Mouse (Mus musculus): ENCODE data around the gene Cyb5d1. TPM values are rescaled to one million over a fixed set of nuclear protein-coding genes. Genes with fewer than 3 reads are reported as not detected.

Gene Cyb5d1
- total RNA-seq, 2 experiments from 2014 or later, result 26.5 to 26.9 TPM

DNA sequence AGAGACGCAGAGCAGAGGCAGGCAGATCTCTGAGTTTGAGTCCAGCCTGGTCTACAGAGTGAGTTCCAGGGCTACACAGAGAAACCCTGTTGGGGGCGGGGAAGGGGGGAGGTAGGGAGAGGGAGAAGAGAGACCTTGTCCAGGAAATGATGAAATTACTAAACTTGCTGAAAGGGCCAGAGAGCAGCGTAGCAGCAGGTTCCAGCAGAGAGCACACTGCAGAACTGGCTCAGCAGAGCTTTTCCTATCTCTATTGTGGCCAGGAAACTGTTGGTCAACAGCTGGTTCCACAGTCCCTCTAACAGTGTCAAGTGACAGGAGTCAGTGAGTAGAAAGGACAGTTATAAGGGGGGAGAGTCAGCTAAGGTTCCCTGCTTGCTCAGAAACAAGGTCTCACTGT, 15.8 kb downstream of the Cyb5d1 start:
- DNase-seq, result no peak

DNA sequence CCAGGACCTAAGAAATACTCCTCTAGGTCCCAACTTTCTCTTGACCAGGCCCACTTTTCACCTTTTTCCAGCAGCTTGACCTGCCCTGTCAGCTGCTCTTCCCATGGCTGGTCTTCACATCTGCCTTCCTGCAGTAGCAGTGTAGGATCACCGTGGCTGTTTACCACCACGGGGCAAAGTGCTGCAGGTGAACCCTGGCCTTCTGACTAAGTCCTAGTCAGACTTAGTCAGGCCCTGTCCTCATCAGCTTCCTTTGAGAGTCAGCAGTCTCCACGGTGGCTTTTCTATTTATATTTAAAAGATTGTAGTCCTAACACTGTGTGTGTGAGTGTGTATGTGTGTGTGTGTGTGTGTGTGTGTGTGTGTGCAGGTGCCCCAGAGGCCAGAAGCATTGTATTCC, 17.7 kb downstream of the Cyb5d1 start:
- DNase-seq, result no peak

DNA sequence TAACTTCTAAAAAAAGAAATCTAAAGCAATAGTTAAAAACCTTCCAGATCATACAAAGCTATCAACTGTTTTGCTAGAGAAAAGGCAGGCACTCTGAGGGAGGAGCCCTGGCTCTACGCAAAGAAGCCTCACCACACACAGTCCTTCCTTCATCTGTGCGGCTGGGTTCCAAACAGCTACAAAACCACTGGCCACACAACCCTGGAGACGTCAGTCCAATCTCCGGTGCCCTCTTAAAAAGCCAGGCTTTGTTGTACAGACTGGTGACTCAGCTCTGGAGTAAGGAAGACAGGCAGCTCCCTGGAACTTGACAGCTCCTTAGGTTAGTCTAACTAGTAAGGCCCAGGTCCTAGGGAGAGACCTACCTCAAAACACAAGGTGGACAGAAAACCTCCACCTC, 19.8 kb downstream of the Cyb5d1 start:
- no peak for DNase-seq

DNA sequence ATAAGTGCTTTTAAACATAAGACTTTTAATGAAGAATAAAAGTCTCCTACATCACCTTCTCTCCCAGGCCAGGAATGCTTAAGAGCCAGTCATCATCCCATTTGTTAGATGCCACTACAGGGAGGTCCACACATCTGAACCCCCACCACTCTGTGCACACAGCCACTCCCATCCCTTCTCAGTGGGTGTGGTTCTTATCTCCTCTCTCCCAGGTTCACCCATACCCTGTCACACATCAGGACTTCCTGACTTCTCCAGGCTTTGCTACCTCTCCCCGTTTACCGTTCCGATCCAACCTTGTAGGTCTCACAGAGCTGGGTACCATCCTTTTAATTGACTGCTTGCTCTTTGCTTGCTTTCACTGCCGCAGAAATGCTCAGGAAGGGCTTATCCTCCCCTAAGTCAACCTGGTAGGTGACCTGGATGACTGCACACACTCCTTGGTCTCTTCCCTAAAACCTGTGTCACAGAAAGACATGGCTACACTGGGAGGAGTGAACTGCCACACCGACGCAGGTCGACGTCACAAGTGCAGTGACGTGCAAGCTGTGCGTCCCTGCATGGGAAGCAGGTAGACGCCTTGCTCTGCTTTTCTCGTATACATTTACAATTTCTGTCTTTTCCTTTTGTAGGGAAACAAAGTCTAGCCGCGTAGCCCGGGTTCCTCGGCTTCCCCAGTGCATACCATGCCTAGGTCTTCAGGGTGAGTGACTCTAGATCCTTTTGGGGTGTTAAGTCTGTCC, 22.0 kb downstream of the Cyb5d1 start:
- DNase-seq, result no peak

DNA sequence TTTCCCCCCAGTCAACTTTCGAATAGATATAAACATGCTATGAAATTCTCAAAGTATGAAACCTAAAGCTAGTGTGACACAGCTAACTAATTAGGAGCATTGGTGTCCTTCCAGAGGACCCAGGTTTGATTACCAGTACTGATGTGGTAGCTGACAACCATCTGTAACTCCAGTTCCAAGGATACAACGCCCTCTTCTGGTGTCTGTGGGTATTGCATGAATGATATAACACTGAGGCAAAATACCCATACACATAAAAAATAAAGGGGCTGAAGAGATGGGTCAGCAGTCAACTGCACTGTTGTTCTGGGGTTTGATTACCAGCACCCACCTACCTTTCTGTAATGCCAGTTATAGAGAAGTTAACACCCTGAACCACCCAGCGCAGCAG, 22.7 kb downstream of the Cyb5d1 start:
- DNase-seq, result no peak

DNA sequence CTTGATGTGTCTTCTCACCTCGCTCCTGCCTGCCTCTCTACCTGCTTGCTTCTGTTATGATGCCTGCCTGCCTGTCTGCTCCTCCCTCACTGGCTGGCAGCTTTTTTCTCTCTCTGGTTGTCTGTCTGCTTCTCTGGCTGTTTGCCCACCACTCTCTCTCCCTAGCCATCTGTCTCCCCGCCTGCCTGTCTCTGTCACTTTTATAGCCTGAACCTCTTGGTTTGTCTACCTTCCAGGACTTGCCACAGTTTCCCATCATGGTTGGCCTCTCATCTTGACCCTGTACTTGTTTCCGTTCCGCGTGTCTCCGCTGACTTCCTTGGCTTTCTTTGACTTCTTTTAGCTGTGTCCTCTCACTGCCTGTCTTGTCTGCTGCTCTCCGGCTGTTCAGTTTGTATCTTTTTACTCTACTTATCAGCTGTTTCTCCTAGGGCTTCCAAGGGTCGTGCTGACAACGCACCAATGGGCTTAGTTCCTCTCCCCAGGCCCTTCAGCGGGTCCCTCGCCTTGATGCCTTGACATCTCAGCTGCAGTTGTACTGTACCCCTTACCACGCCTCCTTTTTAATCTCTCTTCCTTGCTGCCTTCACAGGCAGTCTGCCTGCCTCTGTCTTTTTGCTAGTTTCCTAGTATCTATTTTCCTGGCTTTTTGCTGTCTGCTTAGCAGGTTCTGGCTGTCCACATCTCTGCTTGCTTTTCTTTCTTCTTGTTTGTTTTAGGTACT, 23.2 kb downstream of the Cyb5d1 start:
- DNase-seq, result no peak

DNA sequence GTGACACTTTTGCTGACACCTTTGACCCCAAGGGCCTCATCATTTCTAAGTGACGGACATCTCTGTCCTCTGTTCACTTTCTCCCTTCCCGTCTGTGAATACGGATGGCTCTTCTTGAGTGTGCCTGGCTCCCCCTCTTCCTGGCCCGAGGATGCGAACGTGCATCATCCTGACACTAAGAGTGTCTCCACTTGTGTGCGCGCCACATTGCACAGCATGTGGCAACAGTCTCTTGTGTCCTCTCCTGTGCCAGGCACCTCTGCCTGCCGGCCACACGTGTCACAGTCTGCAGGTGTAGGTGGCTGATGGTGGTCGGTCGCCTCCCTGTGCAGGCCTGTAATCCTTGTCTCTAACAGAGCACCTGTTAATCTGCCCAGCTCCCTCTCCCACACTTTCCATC, 23.8 kb downstream of the Cyb5d1 start:
- no peak for DNase-seq

DNA sequence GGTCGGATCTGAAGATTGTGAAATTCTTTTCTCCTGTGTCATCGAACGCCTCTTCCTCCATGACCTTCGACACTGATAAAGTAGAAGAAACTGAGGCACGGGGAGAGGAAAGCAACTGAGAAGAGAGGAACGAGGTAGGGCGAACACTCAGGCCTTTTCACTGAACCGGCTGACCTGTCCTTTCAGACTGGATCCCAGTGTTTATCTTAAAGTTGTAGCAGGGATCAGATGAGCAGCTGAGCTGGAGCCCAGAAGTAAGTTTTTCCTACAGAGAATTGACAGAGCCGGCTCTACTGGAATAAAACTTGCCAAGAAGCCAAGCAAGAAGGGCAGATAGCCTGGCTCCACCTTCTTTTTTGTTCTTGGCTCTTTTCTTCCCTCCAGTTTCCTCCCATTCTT, 24.6 kb downstream of the Cyb5d1 start:
- no peak for DNase-seq

DNA sequence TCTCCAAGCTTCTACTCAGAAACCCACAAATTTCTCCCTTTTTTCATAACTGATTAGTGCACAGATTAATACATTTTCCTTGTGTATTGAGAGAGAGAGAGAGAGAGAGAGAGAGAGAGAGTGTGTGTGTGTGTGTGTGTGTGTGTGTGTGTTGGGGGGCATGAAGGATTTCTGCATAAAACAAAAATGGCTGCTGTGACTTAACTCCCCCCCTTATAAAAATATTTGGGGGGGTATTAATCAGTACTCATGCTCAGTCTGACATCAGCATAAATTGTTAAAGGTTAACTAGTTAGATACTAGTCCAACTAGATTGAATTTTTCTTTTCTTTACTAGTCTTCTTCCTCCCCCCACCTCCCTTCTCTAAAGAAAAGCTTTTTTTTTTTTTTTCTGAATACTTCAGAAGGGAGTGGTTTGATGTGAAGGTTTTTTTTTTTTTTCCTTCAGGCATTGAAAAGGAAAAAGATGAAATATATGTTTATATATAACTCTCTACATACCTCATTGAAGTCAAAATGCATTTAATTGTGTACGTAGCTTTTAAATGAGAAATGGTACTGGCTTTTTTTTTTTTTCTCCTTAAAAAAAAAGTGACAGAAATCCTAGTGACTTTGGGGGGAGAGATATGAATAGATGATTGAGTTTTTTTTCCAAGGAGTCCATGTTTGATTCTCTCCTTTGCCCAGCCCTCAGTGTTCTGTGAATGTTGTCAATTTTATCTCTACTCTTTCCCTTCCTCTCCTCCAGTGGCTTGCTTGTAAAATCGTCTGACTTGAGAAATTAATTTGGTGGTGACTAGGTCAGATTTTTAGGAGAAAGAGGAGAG, 25.2 kb downstream of the Cyb5d1 start:
- DNase-seq, result no peak

DNA sequence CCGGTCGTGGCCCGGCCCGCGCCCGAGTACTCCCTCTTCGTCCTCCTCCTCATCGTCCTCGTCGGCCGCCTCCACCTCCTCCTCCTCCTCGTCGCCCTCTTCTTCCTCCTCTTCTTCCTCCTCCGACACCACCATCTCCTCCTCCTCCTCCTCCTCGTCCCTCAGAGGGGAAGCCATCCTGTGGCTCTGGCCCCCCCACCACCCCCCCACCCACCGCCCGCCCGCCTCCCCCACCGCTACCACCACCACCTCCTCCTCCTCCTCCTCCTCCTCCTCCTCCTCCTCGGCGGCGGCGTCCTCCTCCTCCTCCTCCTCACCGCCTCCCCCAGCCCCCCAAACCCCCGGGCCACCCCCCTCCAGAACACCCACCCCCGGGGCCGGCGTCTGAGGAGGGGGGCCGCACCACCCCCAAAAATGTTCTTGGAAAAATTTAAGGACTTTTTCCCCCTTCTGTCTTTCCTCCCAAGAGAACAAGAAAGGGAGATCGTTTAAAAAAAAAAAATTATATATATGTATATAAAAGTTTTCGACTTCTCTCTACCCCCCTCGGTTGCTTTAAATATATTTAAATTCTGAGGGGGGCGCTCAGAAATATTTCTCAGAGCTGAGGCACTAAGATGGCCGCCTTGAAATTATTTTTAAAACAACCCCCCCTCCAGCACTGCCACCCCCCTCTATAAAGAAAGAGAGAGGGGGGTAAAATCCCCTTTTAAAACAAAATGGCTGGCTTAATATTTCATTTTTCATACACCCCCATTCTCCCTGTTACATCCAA, 26.0 kb downstream of the Cyb5d1 start, which contains the start of gene Chd3:
TSS of gene Chd3 (minus strand) at position 192 of the 775 bp plus-strand sequence.
- no peak for DNase-seq

DNA sequence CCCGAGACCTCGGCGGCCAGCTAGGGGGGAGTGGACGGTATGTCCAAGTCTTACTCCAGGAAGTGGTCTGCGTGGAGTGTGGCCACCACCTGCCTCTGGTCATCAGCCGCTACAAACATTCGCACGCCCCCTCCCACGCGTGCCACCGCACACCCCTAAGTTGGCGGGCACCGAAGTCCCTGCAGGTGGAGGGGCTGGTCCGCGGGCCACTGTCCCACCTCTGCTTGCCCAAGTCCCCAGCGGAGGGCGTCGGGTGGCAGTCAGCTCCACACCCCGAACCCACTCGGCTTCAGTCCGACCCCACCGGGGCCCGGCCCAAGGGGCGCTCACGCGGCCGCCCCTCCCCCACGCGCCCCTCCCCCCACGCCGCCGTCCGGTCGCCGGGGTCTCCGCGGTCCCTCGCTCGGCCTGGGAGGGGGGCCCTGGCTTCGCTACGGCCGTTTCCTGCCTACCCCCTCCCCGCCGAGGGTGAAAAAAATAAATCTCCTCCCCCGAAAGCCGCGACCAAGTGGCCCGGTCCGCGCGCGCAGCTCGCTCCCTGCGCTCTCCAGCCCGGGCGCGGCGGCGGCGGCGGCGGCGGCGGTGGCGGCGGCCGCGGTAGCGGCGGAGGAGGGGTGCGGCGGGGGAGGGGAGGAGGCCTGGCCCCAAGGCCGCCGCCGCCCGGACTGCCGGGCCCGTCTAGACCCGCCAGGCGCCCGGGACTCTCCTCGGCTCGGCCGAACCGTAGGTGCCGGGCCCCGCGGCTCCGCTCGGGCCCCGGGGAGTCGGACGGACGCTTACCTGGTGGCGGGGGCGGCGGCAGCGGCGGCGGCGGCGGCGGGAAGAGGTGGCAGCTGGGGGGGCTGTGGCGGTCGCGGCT, 26.8 kb downstream of the Cyb5d1 start:
- DNase-seq, result peak; percentile 46

DNA sequence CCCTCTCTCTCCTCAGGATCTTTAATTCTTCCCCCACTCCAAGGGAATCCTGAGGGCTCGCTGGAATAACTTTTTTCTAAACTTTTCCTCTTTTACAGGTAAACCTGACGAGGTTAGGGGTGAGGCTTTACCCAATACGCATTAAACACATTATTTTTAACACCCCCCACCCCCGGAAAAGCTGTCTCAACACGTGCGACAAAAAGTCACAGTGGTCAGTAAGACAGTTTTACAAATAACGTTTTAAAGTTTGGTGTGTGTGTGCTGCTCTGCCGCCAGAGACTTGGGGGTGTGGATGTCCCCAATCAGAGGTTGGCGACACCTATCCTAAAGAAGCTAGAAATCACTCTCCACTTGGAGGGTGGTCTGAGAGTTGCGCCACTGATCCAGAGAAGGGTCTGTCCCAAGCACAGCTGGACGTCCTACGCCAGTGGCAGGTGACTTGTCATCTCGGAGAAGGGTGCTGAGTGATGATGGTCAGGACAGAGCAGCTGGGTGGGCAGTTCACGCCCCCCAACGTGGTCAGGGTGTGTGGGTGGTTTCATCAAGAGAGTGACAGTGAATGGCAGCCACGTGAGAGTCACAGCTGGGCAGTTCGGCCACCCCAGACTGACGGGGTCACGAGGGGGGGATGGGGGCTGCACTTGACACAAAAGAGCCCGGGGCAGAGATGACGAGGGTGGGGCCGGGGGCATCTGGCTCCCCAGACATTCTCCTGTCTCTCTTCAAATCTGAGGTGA, 27.6 kb downstream of the Cyb5d1 start:
- no peak for DNase-seq

DNA sequence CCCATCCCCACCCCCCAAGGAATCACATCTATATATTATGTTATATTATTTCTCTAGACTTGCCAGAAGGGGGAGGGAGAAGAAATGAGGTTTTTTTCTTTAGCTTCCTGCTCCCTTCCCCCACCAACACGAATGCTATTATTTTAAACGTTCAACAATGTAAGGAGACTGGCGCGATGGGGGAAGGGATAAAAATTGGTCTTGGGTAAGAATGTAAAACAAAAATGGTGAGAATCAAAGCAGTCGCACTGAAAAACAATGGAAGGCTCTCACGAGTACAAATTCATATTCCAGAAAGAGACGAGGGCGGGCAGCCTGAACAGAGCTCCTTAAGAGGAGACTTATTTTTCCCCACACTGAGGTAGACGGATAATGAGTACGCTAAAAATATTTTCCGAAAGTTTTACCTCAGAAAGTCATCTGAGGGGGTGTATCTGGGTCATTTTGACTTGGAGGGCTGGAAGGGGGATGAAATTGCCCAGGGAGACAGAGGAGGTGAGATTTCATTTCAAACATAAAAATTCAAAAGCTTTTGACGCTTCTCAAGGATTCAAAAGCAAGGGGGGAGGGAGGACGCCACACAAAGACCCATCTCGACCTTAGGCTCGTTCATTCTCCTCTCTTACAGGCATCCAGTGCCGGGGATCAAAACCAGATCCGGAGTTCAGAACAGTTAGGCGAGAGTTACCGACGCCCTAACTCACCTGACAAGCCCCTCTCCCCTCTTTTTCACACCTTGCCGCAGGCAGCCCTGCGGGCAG, 28.4 kb downstream of the Cyb5d1 start:
- no peak for DNase-seq

DNA sequence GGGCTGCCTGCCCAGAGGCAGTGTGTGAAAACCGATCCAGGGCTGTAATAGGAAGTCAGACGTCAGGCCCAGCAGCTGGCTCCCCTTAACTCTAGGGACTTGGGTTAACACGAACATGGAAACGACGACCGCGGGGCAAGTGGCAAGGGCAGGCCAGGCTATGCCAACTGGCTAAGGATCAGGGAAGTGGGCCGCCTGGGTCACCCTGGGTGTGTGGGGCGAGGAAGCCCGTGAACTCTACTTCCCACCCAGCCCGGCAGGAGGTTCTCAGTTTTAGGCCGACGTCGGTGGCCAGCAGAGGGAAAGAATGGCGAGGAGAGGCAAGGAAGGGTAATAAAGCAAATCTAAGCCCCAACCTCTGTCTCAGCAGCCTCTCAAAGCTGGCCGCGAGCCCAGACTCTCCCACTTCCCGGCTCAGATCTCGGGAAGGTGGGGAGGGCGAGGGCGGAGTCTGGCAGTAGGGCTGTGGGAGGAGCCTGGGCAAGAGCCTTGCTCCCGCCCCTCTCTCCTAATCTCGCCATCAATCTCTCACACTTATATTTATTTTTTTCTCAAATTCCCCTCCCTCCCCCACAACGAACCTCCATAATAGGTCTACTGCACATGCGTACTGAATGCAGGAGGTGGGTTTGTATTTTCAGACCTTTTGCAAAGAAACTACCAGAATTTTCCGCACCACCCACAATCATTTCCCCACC, 29.1 kb downstream of the Cyb5d1 start:
- DNase-seq, result peak; percentile 91

DNA sequence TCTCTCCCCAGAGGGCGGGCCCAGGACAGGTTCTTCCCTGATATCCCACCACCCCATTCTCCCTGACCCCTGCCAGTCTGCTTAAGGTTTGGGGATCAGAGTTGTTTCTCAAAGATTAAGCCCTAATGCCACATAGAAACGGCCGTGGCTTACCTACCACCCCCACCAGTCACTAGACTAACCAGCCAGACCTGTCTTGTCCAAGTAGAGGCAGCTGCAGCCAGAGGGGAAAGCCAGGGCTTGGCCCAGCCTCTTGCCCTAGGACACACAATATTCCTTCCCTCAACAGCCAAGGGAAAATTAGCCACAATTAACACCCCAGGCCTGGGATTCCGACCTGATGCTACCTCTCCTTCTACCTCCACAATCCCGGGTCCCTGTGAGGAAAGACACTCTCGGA, 29.7 kb downstream of the Cyb5d1 start:
- DNase-seq, result no peak

DNA sequence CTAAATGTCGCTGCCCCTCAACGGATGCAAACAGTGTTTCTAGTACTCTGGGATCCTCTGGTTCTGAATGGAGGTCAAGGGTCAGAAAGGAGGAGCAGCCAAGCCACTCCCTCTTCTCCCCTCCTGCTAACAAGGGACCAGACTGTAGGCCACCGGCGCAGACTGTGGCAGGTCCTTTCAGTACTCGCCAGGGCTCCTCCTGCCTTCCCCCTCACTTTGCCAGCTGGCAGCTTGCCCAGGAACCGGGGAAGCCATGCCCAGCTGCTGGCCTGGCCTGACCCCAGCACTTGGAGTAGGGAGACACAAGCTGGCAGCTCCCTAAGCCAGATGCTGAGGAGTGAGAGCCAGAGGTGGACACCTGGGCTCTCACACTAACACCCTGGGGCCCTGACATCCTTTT, 30.5 kb downstream of the Cyb5d1 start:
- peak; percentile 94 for DNase-seq

DNA sequence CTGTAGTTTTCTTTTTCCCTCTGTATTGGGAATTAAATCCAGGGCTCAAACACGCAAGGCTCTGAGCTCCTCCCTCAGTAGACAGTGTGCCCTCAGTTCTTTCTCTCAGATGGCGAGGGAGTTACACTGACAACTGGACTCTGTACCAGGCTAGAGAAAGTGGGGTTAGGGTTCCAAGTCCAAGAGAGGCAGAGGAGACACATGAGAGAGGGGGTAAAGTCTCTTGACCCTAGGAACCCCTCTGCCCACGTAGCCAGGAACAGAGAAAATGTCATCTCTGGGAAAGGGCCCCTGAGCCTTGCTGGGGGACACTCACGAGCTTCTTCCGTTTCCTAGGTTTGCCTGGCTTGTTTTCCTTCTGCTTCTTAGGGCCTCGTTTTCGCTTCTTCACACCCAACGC, 31.1 kb downstream of the Cyb5d1 start:
- DNase-seq, result no peak

DNA sequence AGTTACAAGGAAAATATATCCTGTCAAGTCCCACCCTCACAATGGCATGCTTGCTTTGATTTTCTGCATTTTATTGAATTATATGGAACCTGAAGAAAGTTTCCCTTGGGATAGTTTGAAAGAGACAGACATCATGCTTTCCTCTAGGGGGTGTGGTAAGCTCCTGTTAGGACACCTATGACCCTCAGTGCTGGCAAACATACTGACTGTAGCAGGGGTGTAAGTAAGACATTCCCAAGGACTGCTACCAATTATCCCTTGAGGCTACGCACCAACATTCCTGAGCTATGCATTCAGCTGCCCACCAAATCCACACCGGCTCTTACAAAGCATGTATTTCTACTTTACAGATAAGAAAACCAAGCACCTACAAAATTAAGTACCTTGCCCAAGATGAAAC, 33.0 kb downstream of the Cyb5d1 start:
- no peak for DNase-seq

DNA sequence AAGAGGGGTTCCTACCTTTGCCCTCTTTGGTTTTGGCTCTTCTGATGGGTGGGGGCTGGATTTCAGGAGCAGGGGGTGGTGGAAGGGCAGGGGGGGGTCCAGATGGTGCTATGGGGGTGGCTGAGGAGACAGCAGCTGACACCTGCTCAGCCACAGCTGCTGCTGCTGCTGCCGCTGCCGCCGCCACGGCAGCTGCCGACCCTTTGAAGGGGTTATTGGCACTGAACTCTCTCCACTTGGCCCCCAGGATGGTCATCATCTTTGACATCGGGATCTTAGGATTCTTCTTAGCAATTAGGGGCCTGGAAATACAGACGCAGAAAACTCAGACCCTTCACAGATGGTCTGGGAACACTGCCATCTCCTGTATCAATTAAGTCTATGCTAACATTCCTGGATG, 33.4 kb downstream of the Cyb5d1 start:
- no peak for DNase-seq
